Mouse (Mus musculus): ENCODE measurements around the gene Pcgf1. TPM values are rescaled to one million over a fixed set of nuclear protein-coding genes. Genes with fewer than 3 reads are reported as not detected.

The Pcgf1 gene
- 28.0 and 29.7 TPM in 2 replicates for polyA plus RNA-seq (2015; fragmentation: Nextera tagmentation; extraction: Ambion mirVana)

GRCm38 (mm10) chr6:83077630-83078323 is at the start of gene Pcgf1:
Gene Pcgf1, plus strand, starts transcription at chr6:83077869.
- peaks cover 4% of the 10 kb centered on the region; the same call in 1 of the 2 replicates for H3K36me3 ChIP-seq (ENCODE audit: insufficient read depth, low read length)
- DNase-seq (ENCODE audit: low spot score), result peak; percentile 39
- peak; percentile 53 for ATAC-seq (replicated peaks; ENCODE audit: low FRiP score, low read depth)
- H3K27ac ChIP-seq, result peak within 1 kb of the TSS; percentile 87
- peaks cover 13% of the 10 kb centered on the region; the same call in 1 of the 2 replicates for H3K27me3 ChIP-seq (ENCODE audit: insufficient read depth, low read length)
- 0 out of 2 replicates have a peak, but pooled peaks cover 4% of the 10 kb centered on the region for H3K4me1 ChIP-seq (replicated peaks; ENCODE audit: insufficient read depth, low read length)
- H3K9ac ChIP-seq (ENCODE audit: low read depth, low read length), result peak within 1 kb of the TSS; percentile 76
- peak within 1 kb of the TSS; percentile 98 for H3K4me2 ChIP-seq (ENCODE audit: low read length)
- no peak for TF ChIP-seq CTCF (IDR thresholded peaks at IDR 0.05; ENCODE audit: low read depth)
- peak within 1 kb of the TSS; percentile 66 for H3K4me3 ChIP-seq (replicated peaks; ENCODE audit: low read depth, low read length)
- H3K9me3 ChIP-seq (replicated peaks; ENCODE audit: low read length), result no peaks in the 10 kb centered on the region
- WGBS, result under 1% methylated on average over 54 of the region's 54 CpGs

GRCm38 (mm10) chr6:83029777-83030176 is 47.9 kb upstream of the Pcgf1 start:
- Histone ChIP-seq H3K4me1 (replicated peaks; ENCODE audit: insufficient read depth, low read length) (0 out of 2 replicates have a peak, but pooled peaks cover 3% of the 10 kb centered on the region), H3K27me3 (ENCODE audit: insufficient read depth, low read length) (no peaks in the 10 kb centered on the region), H3K9me3 (replicated peaks; ENCODE audit: low read length) (no peaks in the 10 kb centered on the region), H3K4me2 (ENCODE audit: low read length) (no peak overlapping the region), H3K36me3 (ENCODE audit: insufficient read depth, low read length) (no peaks in the 10 kb centered on the region), H3K9ac (ENCODE audit: low read depth, low read length) (no peak overlapping the region), H3K4me3 (replicated peaks; ENCODE audit: low read depth, low read length) (no peak overlapping the region), H3K27ac (no peak overlapping the region)
- DNase-seq (ENCODE audit: low spot score) (no peak), ATAC-seq (replicated peaks; ENCODE audit: low FRiP score, low read depth) (no peak)
- 36% methylated on average over 10 of the region's 10 CpGs for WGBS
- no peak for TF ChIP-seq CTCF (IDR thresholded peaks at IDR 0.05; ENCODE audit: low read depth)

- H3K4me3 ChIP-seq (replicated peaks; ENCODE audit: low read depth, low read length), result no peak overlapping the region
- H3K27me3 ChIP-seq (ENCODE audit: insufficient read depth, low read length), result no peaks in the 10 kb centered on the region
- TF ChIP-seq CTCF (IDR thresholded peaks at IDR 0.05; ENCODE audit: low read depth), result no peak
- H3K9me3 ChIP-seq (replicated peaks; ENCODE audit: low read length), result no peaks in the 10 kb centered on the region
- no peak overlapping the region for H3K9ac ChIP-seq (ENCODE audit: low read depth, low read length)
- DNase-seq (ENCODE audit: low spot score), result no peak
- WGBS, result 77% methylated on average over 7 of the region's 7 CpGs
- no peak overlapping the region for H3K4me2 ChIP-seq (ENCODE audit: low read length)
- H3K27ac ChIP-seq, result no peak overlapping the region
- H3K36me3 ChIP-seq (ENCODE audit: insufficient read depth, low read length), result no peaks in the 10 kb centered on the region
- no peak for ATAC-seq (replicated peaks; ENCODE audit: low FRiP score, low read depth)
- peaks cover 3% of the 10 kb centered on the region; the same call in 1 of the 2 replicates for H3K4me1 ChIP-seq (replicated peaks; ENCODE audit: insufficient read depth, low read length)
Measured at GRCm38 (mm10) chr6:83031111-83031510, 46.6 kb upstream of the Pcgf1 start.

- Histone ChIP-seq H3K4me3 (replicated peaks; ENCODE audit: low read depth, low read length) (peak overlapping the region; percentile 64), H3K9me3 (replicated peaks; ENCODE audit: low read length) (no peaks in the 10 kb centered on the region), H3K27me3 (ENCODE audit: insufficient read depth, low read length) (no peaks in the 10 kb centered on the region), H3K27ac (no peak overlapping the region), H3K4me1 (replicated peaks; ENCODE audit: insufficient read depth, low read length) (peaks cover 3% of the 10 kb centered on the region; the same call in 1 of the 2 replicates), H3K4me2 (ENCODE audit: low read length) (peak overlapping the region; percentile 82), H3K36me3 (ENCODE audit: insufficient read depth, low read length) (no peaks in the 10 kb centered on the region), H3K9ac (ENCODE audit: low read depth, low read length) (no peak overlapping the region)
- WGBS, result 43% methylated on average over 18 of the region's 18 CpGs
- ATAC-seq (replicated peaks; ENCODE audit: low FRiP score, low read depth), result no peak
- TF ChIP-seq CTCF (IDR thresholded peaks at IDR 0.05; ENCODE audit: low read depth), result no peak
- DNase-seq (ENCODE audit: low spot score), result no peak
Measured at GRCm38 (mm10) chr6:83031921-83032590, 45.6 kb upstream of the Pcgf1 start.

- no peaks in the 10 kb centered on the region for H3K36me3 ChIP-seq (ENCODE audit: insufficient read depth, low read length)
- peak overlapping the region; percentile 51 for H3K9ac ChIP-seq (ENCODE audit: low read depth, low read length)
- TF ChIP-seq CTCF (IDR thresholded peaks at IDR 0.05; ENCODE audit: low read depth), result peak; percentile 32
- WGBS, result under 1% methylated on average over 31 of the region's 31 CpGs
- peak; percentile 56 for ATAC-seq (replicated peaks; ENCODE audit: low FRiP score, low read depth)
- no peaks in the 10 kb centered on the region for H3K9me3 ChIP-seq (replicated peaks; ENCODE audit: low read length)
- DNase-seq (ENCODE audit: low spot score), result peak; percentile 67
- H3K4me3 ChIP-seq (replicated peaks; ENCODE audit: low read depth, low read length), result peak overlapping the region; percentile 64
- peaks cover 3% of the 10 kb centered on the region; the same call in 1 of the 2 replicates for H3K4me1 ChIP-seq (replicated peaks; ENCODE audit: insufficient read depth, low read length)
- peak overlapping the region; percentile 92 for H3K27ac ChIP-seq
- peak overlapping the region; percentile 82 for H3K4me2 ChIP-seq (ENCODE audit: low read length)
- H3K27me3 ChIP-seq (ENCODE audit: insufficient read depth, low read length), result no peaks in the 10 kb centered on the region
Measured at GRCm38 (mm10) chr6:83032769-83033191, 44.9 kb upstream of the Pcgf1 start.

Measured in kidney, postnatal 0 days (tissue).